In genomic region chr4:64024041-64024779, GRCm38 (mm10) we compare ENCODE assay signal across 26 mouse cellular contexts. TPM values are rescaled to one million over a fixed set of nuclear protein-coding genes. Genes with fewer than 3 reads are reported as not detected.
DNase-seq lines count a peak whose midpoint lies in the region; ATAC-seq and TF ChIP-seq lines count a peak whose summit lies in the region.
"Had no signal": no experiment of that assay in that cellular context is flagged by ENCODE, and none has a peak within 500 bp of the region (broad histone marks: within the 10 kb centered on the region; RNA-seq: fewer than 3 reads in every experiment).

No protein-coding gene starts in this region.

- no peak overlapping the region for H3K9ac ChIP-seq in kidney, postnatal 0 days (ENCODE audit: low read depth, low read length)
- H3K9ac ChIP-seq: forebrain, embryonic 12.5 days; forebrain, postnatal 0 days; hindbrain, embryonic 12.5 days; intestine, embryonic 15.5 days; liver, embryonic 12.5 days; liver, postnatal 0 days; midbrain, embryonic 13.5 days had no signal

- no peak for TF ChIP-seq CTCF in kidney, adult 2 months (conservative IDR thresholded peaks at IDR 0.05; ENCODE audit: insufficient read depth, insufficient read length, low read depth, low read length)
- TF ChIP-seq CTCF in kidney, postnatal 0 days (IDR thresholded peaks at IDR 0.05; ENCODE audit: low read depth): no peak

- H3K36me3 ChIP-seq in kidney, adult 2 months (ENCODE audit: control insufficient read depth, insufficient read depth, low read length): no peaks in the 10 kb centered on the region
- no peaks in the 10 kb centered on the region for H3K36me3 ChIP-seq in kidney, postnatal 0 days (ENCODE audit: insufficient read depth, low read length)
- H3K36me3 ChIP-seq: forebrain, embryonic 12.5 days; hindbrain, embryonic 12.5 days; intestine, embryonic 15.5 days; liver, embryonic 12.5 days; midbrain, embryonic 13.5 days had no signal

- peak; percentile 72 for ATAC-seq in kidney, postnatal 0 days (replicated peaks; ENCODE audit: low FRiP score, low read depth)
- ATAC-seq: CD4-positive, CD25-positive, alpha-beta regulatory T cell, adult 4 months; forebrain, postnatal 0 days; hindbrain, postnatal 0 days; intestine, embryonic 15.5 days; liver, embryonic 12.5 days; liver, postnatal 0 days; midbrain, embryonic 13.5 days had no signal

- H3K9me3 ChIP-seq in kidney, postnatal 0 days (replicated peaks; ENCODE audit: low read length): no peaks in the 10 kb centered on the region
- H3K9me3 ChIP-seq: forebrain, embryonic 12.5 days; hindbrain, embryonic 12.5 days; intestine, embryonic 15.5 days; liver, embryonic 12.5 days; midbrain, embryonic 13.5 days had no signal

- no peaks in the 10 kb centered on the region for H3K27me3 ChIP-seq in kidney, adult 2 months (replicated peaks; ENCODE audit: control insufficient read depth, insufficient read depth, low read length)
- H3K27me3 ChIP-seq in kidney, postnatal 0 days (ENCODE audit: insufficient read depth, low read length): no peaks in the 10 kb centered on the region
- H3K27me3 ChIP-seq: forebrain, embryonic 12.5 days; hindbrain, embryonic 12.5 days; intestine, embryonic 15.5 days; liver, embryonic 12.5 days; midbrain, embryonic 13.5 days had no signal

- H3K27ac ChIP-seq in kidney, adult 2 months (ENCODE audit: insufficient read depth, low read depth, low read length): no peak overlapping the region
- no peak overlapping the region for H3K27ac ChIP-seq in kidney, postnatal 0 days
- H3K27ac ChIP-seq: forebrain, embryonic 12.5 days; hindbrain, embryonic 12.5 days; hindbrain, postnatal 0 days; intestine, embryonic 15.5 days; liver, embryonic 12.5 days; midbrain, embryonic 13.5 days had no signal

- H3K4me2 ChIP-seq in kidney, postnatal 0 days (ENCODE audit: low read length): no peak overlapping the region
- H3K4me2 ChIP-seq: forebrain, embryonic 12.5 days; hindbrain, embryonic 12.5 days; intestine, embryonic 15.5 days; liver, embryonic 12.5 days; midbrain, embryonic 13.5 days had no signal

- WGBS in kidney, adult 2 months: 21% methylated on average over 4 of the region's 4 CpGs
- WGBS in kidney, postnatal 0 days: 12% methylated on average over 4 of the region's 4 CpGs

- no peak for TF ChIP-seq POLR2A in kidney, adult 2 months (IDR thresholded peaks at IDR 0.05; ENCODE audit: low read depth, low read length)

- DNase-seq in kidney, adult 2 months: peak; percentile 9
- no peak for DNase-seq in kidney, postnatal 10 days
- peak; percentile 91 for DNase-seq in kidney, postnatal 0 days (ENCODE audit: low spot score)
- DNase-seq in kidney, adult 11 months: no peak
- peak; percentile 9 for DNase-seq in ZHBTc4 (ENCODE audit: low read depth, low spot score)
- DNase-seq in mesoderm, embryonic 11.5 days (ENCODE audit: low read depth, low spot score): peak; percentile 51
- no peak for DNase-seq in adrenal gland, adult 18-20 months (ENCODE audit: low spot score in 2 of 2)
- DNase-seq in ovary, postnatal 10 days (ENCODE audit: low spot score): no peak
- DNase-seq: adrenal gland, postnatal 10 days; cerebellum, adult 18-20 months; cerebellum, postnatal 10 days; forebrain, postnatal 0 days; heart, postnatal 14 days; layer of hippocampus, postnatal 36 days; left cerebral cortex, postnatal 4 days; liver, postnatal 0 days; lung, postnatal 36 days; thymus, postnatal 4 days had no signal

- H3K4me1 ChIP-seq in kidney, adult 2 months (ENCODE audit: control insufficient read depth, insufficient read depth, low read length): no peaks in the 10 kb centered on the region
- peaks cover 4% of the 10 kb centered on the region; the same call in 1 of the 2 replicates for H3K4me1 ChIP-seq in kidney, postnatal 0 days (replicated peaks; ENCODE audit: insufficient read depth, low read length)
- H3K4me1 ChIP-seq: forebrain, embryonic 12.5 days; hindbrain, embryonic 12.5 days; intestine, embryonic 15.5 days; liver, embryonic 12.5 days; midbrain, embryonic 13.5 days had no signal

- H3K4me3 ChIP-seq in kidney, adult 2 months (ENCODE audit: insufficient read depth, low read depth, low read length): no peak overlapping the region
- H3K4me3 ChIP-seq in kidney, postnatal 0 days (replicated peaks; ENCODE audit: low read depth, low read length): no peak overlapping the region
- H3K4me3 ChIP-seq: forebrain, embryonic 12.5 days; hindbrain, embryonic 12.5 days; intestine, embryonic 15.5 days; liver, embryonic 12.5 days; midbrain, embryonic 13.5 days had no signal

RNA-seq across cellular contexts. Expression of gene Tnc, which starts 22.6 kb away (rescaled TPM):
- polyA plus RNA-seq in kidney, adult 2 months (2012; rRNA removed): 5.9 and 6.6 TPM in 2 replicates
- 17.2 and 19.2 TPM in 2 replicates for polyA plus RNA-seq in kidney, postnatal 0 days (2015; fragmentation: Nextera tagmentation; extraction: Ambion mirVana)
- 1 to 10 TPM; 2.4 to 5.2 TPM for total RNA-seq in adrenal gland, adult 18-20 months (2021)
- total RNA-seq: monocyte, adult 5-6 weeks had no signal

Comparison
In these comparisons a context has a peak if more than half of its experiments do, and no peak if none do; other contexts are left out.
1. DNase-seq: peak in kidney, adult 2 months (single experiment), kidney, postnatal 0 days (single experiment), ZHBTc4 (single experiment) and mesoderm, embryonic 11.5 days (single experiment); none in kidney, postnatal 10 days (single experiment), kidney, adult 11 months (single experiment), adrenal gland, adult 18-20 months (0 of 2) and ovary, postnatal 10 days (single experiment).